Mouse (Mus musculus) spleen, postnatal 0 days (tissue): ENCODE measurements around the gene Ffar4. TPM values are rescaled to one million over a fixed set of nuclear protein-coding genes. Genes with fewer than 3 reads are reported as not detected.

Source experiments
- polyA plus RNA-seq: library from polyadenylated mRNA; unstranded; fragments of >200 nt; fragmentation: Nextera tagmentation; extraction: Ambion mirVana; gene quantifications from 2 replicates; pipeline ENCODE4 v1.2.1, GENCODE M21; 2015

Ffar4 gene
- polyA plus RNA-seq: 0.67 and 1.0 TPM in 2 replicates

DNA sequence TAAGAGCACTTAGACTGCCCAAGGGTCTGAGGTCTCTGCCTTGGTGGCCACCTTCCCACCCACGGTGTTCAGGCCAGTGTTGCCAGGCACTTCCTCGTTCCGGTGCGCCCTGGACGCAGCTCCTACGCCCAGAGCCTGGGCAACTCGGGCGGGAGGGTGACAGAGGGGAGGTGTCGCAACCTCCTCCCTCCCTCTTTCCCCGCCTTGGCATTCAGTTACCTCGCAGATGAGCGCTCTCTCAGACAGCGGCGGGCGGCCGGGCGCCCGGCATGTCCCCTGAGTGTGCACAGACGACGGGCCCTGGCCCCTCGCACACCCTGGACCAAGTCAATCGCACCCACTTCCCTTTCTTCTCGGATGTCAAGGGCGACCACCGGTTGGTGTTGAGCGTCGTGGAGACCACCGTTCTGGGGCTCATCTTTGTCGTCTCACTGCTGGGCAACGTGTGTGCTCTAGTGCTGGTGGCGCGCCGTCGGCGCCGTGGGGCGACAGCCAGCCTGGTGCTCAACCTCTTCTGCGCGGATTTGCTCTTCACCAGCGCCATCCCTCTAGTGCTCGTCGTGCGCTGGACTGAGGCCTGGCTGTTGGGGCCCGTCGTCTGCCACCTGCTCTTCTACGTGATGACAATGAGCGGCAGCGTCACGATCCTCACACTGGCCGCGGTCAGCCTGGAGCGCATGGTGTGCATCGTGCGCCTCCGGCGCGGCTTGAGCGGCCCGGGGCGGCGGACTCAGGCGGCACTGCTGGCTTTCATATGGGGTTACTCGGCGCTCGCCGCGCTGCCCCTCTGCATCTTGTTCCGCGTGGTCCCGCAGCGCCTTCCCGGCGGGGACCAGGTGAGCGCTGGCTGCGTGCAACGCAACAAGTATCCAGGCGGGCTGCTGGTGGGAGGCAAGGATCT is at the start of gene Ffar4:
TSS of gene Ffar4 (plus strand) at position 214 of the 901 bp plus-strand sequence.

DNA sequence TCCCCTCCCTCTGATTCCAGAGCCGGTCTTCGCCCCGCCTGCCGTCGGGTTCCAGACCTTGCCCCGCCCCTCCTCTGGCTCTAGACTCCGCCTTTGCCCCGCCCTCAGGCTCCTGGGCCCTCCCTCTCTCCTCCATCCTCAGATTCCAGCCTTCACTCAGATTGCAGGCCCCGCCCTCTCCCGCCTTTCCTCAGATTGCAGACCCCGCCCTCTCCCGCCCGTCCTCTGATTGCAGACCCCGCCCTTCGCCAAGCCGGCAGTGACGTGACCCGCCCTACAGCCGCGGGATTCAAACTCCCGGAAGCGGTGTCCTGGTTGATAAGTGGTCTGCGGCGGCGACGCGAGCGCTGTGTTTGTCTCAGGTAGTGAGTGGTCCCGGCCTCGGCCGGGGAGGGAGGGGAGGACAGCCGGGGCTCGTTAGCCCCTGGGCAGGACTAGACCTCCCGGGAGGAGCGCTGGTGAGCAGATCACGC is 42.1 kb upstream of the Ffar4 start, which contains the start of gene Cep55:
TSS of gene Cep55 (plus strand) at position 292 of the 473 bp plus-strand sequence.

DNA sequence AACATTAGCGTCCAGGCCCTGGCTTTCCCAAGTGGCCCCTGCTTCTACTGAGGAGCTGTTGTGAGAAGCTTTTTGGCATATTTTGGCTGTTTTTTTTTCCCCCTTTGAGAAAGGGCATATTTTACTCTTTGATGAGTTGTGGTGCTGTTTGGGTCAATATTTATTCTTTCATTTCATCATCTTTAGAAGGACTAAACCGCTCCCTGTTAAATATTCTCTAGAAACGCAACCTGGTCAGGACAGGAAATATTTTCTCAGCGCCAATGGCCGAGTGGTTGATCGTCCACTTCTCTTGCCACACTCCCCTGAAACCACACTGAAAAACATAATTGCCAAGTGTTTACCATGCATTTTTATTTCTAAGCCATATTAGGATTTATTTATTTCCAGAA is 28.3 kb downstream of the Ffar4 start, which contains the start of gene Rbp4:
TSS of gene Rbp4 (minus strand) at position 63 of the 392 bp plus-strand sequence.

DNA sequence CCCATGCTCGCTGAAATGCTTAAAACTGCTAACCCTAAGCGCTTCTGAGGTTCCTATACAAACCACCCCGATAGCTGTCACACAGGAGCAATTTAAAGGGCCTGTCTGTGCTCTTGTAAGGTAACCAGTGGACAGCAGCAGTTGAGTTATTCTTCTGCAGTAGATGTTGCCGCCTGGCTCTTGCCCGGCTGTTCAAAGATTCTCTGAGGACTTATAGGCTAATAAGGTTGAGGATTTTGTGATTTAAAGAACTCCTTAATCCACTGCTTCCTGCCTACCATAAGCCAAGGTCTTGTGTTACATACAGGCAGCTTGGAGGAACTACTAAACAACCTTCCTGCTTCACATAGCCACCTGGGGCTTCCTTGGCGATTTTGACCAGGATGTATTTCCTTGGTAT is 35.6 kb downstream of the Ffar4 start, which contains the start of gene Pde6c:
TSS of gene Pde6c (plus strand) at position 301 of the 400 bp plus-strand sequence.

Other genes with a start within 250 kb of the Ffar4 start
- 1.7 and 2.5 TPM in 2 replicates for gene Myof, start 53.5 kb upstream of the Ffar4 start, polyA plus RNA-seq
- 5.5 and 7.0 TPM in 2 replicates for gene Cep55, start 42.1 kb upstream of the Ffar4 start, polyA plus RNA-seq
- gene Rbp4, start 28.2 kb downstream of the Ffar4 start, polyA plus RNA-seq: 2.2 and 5.3 TPM in 2 replicates
- gene Pde6c, start 35.7 kb downstream of the Ffar4 start, polyA plus RNA-seq: not detected in 2 replicates
- gene Fra10ac1, start 127.1 kb downstream of the Ffar4 start, polyA plus RNA-seq: 22.0 and 23.2 TPM in 2 replicates
- 1.4 and 1.8 TPM in 2 replicates for gene Lgi1, start 167.5 kb downstream of the Ffar4 start, polyA plus RNA-seq